Mouse (Mus musculus): Measurements from ENCODE around the gene Hexa.

- TF ChIP-seq CTCF (IDR thresholded peaks at IDR 0.05; ENCODE audit: low read depth, low read length): no peak
- TF ChIP-seq POLR2A (IDR thresholded peaks at IDR 0.05; ENCODE audit: borderline replicate concordance, low read depth, low read length): no peak
These were observed 1.7 kb upstream of the Hexa start for GRCm38 (mm10) chr9:59537651-59538050.

Measured in bone marrow macrophage, adult 2 months (primary cell).